Mouse (Mus musculus): ENCODE data around the gene Manbal. TPM values are rescaled to one million over a fixed set of nuclear protein-coding genes. Genes with fewer than 3 reads are reported as not detected.

The Manbal gene
- total RNA-seq, 2 experiments from 2014 or later, result 15.2 to 15.9 TPM

DNA sequence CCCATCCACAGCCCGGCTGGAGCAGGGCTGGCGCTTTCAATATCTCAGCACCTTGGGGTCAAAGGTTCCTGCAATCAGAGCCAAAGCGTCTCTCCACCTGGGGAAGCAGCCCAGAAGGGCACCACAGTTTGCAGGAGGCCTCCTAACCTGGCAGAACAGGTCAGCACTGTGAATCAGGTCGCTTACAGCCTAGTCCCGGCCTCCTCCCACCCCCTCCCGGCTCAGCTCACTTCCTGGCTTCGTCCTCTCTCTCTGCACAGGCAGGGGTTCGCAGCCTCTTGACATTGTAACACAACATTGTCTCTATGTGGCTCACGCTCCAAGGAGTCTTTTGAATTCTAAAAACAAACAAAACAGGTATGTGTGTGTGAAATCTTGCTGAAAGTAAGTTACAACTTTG lies 66.6 kb downstream of the Manbal start:
- no peak for DNase-seq (ENCODE audit: low spot score)

- no peak for DNase-seq (ENCODE audit: low spot score)
Measured at GRCm38 (mm10) chr2:157434497-157434896, 67.1 kb downstream of the Manbal start.

DNA sequence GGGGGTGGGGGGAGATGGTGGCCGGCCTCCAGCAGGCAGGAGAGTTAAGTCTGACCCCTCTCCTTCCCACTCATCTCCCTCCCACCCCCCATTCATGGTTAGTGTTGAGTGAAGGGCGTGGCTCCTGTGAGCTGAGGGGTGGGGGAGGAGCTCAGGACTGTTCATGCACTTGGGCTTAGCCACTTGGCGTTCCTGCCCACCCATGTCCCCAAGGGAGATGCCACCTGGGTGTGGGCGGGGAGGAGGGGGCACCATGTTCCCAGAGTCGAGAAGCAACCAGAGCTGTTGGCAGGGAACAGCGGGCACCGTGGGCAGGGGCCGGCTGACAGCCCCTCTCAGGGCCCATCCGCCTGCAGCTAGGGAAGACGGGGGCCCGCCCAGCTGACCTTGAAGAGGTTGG lies 69.1 kb downstream of the Manbal start:
- no peak for DNase-seq (ENCODE audit: low spot score)

DNA sequence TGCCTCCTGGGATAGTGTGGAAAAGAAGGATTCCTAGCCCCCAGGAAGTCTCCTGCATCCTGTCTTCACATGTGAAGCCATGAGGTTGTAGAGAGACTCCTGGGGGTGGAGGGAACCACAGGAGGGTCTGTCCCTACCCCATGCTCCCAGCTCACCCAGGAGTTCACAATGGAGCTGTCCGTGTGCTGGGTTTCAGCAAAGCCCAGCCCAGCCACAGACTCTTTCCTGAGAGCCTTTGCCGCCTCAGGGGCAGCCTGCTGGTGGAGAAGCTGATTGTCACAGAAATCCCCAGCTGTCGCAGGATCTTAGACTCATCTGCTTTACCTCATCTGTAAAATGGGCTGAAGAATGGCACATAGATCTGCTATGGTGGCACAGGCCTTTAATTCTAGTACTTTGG lies 69.7 kb downstream of the Manbal start:
- no peak for DNase-seq (ENCODE audit: low spot score)

DNA sequence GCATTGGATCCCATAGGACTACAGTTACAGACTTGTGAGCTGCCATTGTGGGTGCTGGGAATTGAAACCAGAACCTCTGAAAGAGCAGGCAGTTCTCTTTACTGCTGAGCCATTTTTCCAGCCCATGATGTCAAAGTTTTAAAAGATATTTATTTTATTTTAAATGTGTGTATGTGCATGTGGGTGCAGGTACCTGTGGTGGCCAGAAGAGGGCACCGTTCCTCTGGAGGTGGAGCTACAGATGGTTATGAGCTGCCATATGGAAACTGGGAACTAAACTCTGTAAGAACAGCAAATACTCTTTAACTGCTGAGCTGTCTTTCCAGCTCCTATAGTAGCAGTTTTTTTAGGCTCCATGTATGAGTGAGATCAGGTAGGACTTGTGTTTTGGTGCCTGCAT lies 74.0 kb downstream of the Manbal start:
- DNase-seq (ENCODE audit: low spot score), result no peak

Other genes with a start within 250 kb of the Manbal start
- gene Samhd1, start 232.3 kb upstream of the Manbal start, total RNA-seq (2021), result 10 to 100 TPM; 15.0 to 18.0 TPM
- 1 to 10 TPM; 2.1 to 2.8 TPM for gene Rbl1, start 163.1 kb upstream of the Manbal start, total RNA-seq (2021)
- 10 to 100 TPM; 78.2 to 84.6 TPM for gene Rpn2, start 88.6 kb upstream of the Manbal start, total RNA-seq (2021)
- gene Mroh8, start 88.0 kb upstream of the Manbal start, total RNA-seq (2021), result 1 to 10 TPM; 1.4 TPM
- gene Ghrh, start 20.1 kb upstream of the Manbal start, total RNA-seq (2021), result not detected
- 1 to 10 TPM; 2.8 to 3.0 TPM for gene Src, start 50.9 kb downstream of the Manbal start, total RNA-seq (2021)
- 10 to 100 TPM in 1 of 2 experiments, 1 to 10 TPM in 1; 1.6 to 16.4 TPM for gene Nnat, start 192.5 kb downstream of the Manbal start, total RNA-seq (2021)
- 10 to 100 TPM; 28.0 to 36.7 TPM for gene Blcap, start 203.7 kb downstream of the Manbal start, total RNA-seq (2021)